11 mouse cellular contexts compared by ENCODE assay signal in the genomic region with DNA sequence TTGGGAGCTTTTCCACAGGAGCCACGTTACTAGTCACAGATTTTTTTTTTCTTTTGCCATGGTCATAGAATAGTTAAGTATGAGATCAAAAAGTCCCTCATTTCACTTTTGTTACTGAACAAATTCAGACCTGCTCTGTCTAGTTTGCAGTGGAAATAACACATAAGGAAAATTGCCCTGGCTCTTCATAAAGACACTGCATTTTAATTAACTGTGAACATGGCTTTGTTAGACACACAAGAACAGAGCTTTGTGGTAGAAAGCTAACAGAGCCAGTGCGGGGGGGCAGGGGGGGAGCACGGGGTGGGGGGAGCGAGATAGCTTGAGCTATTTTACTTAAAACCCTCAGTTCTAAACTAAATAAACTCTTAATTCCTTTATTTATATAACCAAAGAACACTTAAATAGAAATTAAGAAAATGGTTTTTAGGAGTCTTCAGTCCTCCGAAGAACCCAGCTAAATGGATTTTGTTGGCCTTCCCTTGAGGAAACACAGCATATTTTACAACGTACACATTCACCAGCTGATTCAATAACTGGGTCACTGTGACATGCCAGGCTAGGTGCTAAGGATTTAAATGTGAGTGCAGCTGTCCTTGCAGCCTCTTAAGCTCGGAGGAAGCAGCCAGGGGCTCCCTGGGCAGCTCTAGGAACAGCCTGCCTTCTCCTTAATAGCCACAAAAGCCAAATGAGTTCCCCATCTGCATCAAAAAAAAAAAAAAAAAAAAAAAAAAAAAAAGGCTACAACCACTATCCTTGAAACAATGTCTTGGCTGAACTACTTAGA.
DNase-seq lines count a peak whose midpoint lies in the region; ATAC-seq lines count a peak whose summit lies in the region.
"Had no signal": no experiment of that assay in that cellular context is flagged by ENCODE, and none has a peak within 500 bp of the region (broad histone marks: within the 10 kb centered on the region; RNA-seq: fewer than 3 reads in every experiment).

No protein-coding gene starts in this region.

- no peak overlapping the region for H3K4me2 ChIP-seq in embryonic facial prominence, embryonic 11.5 days (ENCODE audit: low read depth, low read length)
- H3K4me2 ChIP-seq in hindbrain, embryonic 14.5 days (replicated peaks), result no peak overlapping the region
- H3K4me2 ChIP-seq in midbrain, embryonic 15.5 days, result no peak overlapping the region
- H3K4me2 ChIP-seq: heart, embryonic 12.5 days had no signal

- no peaks in the 10 kb centered on the region for H3K4me1 ChIP-seq in embryonic facial prominence, embryonic 11.5 days (ENCODE audit: control insufficient read depth, insufficient read depth, low read length)
- peaks cover 17% of the 10 kb centered on the region for H3K4me1 ChIP-seq in hindbrain, embryonic 14.5 days (replicated peaks; ENCODE audit: control insufficient read depth, insufficient read depth, low read length)
- H3K4me1 ChIP-seq in midbrain, embryonic 15.5 days, result peaks cover 21% of the 10 kb centered on the region

- H3K27me3 ChIP-seq in embryonic facial prominence, embryonic 11.5 days (ENCODE audit: control insufficient read depth, insufficient read depth, low read length), result no peaks in the 10 kb centered on the region
- no peaks in the 10 kb centered on the region for H3K27me3 ChIP-seq in hindbrain, embryonic 14.5 days (ENCODE audit: control insufficient read depth, insufficient read depth, low read length)
- no peaks in the 10 kb centered on the region for H3K27me3 ChIP-seq in midbrain, embryonic 15.5 days (replicated peaks)
- H3K27me3 ChIP-seq: heart, embryonic 12.5 days had no signal

- no peak overlapping the region for H3K4me3 ChIP-seq in embryonic facial prominence, embryonic 11.5 days (ENCODE audit: low read depth, low read length)
- H3K4me3 ChIP-seq in hindbrain, embryonic 14.5 days (replicated peaks; ENCODE audit: low read length), result no peak overlapping the region
- no peak overlapping the region for H3K4me3 ChIP-seq in midbrain, embryonic 15.5 days
- H3K4me3 ChIP-seq: heart, embryonic 12.5 days had no signal

- H3K36me3 ChIP-seq in embryonic facial prominence, embryonic 11.5 days (replicated peaks; ENCODE audit: control insufficient read depth, insufficient read depth, low read depth, low read length), result no peaks in the 10 kb centered on the region
- no peaks in the 10 kb centered on the region for H3K36me3 ChIP-seq in hindbrain, embryonic 14.5 days (replicated peaks; ENCODE audit: control insufficient read depth, insufficient read depth)
- H3K36me3 ChIP-seq in midbrain, embryonic 15.5 days (replicated peaks), result no peaks in the 10 kb centered on the region
- H3K36me3 ChIP-seq: heart, embryonic 12.5 days had no signal

- H3K9me3 ChIP-seq in embryonic facial prominence, embryonic 11.5 days (replicated peaks; ENCODE audit: control insufficient read depth, low read length), result no peaks in the 10 kb centered on the region
- H3K9me3 ChIP-seq in hindbrain, embryonic 14.5 days (ENCODE audit: control insufficient read depth, low read length), result no peaks in the 10 kb centered on the region
- no peaks in the 10 kb centered on the region for H3K9me3 ChIP-seq in midbrain, embryonic 15.5 days
- H3K9me3 ChIP-seq: heart, embryonic 12.5 days had no signal

- H3K27ac ChIP-seq in embryonic facial prominence, embryonic 11.5 days (replicated peaks; ENCODE audit: low read depth, low read length), result no peak overlapping the region
- peak overlapping the region; percentile 54 for H3K27ac ChIP-seq in hindbrain, embryonic 14.5 days
- peak overlapping the region; percentile 64; the same call in 1 of the 2 replicates for H3K27ac ChIP-seq in midbrain, embryonic 15.5 days

- no peak for DNase-seq in frontal cortex, postnatal 36 days (ENCODE audit: low spot score in 2 of 2)
- DNase-seq in embryonic facial prominence, embryonic 11.5 days (ENCODE audit: low spot score), result peak; percentile 22
- DNase-seq in hindbrain, embryonic 14.5 days (ENCODE audit: low spot score), result no peak
- DNase-seq in layer of hippocampus, postnatal 36 days, result no peak
- DNase-seq in cerebellum, adult 9-11 months, result no peak
- no peak for DNase-seq in left cerebral cortex, adult 9 months (ENCODE audit: low spot score in 2 of 2)
- DNase-seq: lung, adult 18-20 months; right cerebral cortex, postnatal 25 days had no signal

- ATAC-seq in frontal cortex, adult (ENCODE audit: low TSS enrichment), result peak; percentile 41; the same call in 1 of the 2 replicates
- no peak for ATAC-seq in embryonic facial prominence, embryonic 11.5 days (replicated peaks; ENCODE audit: insufficient number of reproducible peaks, low FRiP score, low TSS enrichment, low read depth)
- no peak for ATAC-seq in hindbrain, embryonic 14.5 days (ENCODE audit: low FRiP score)
- ATAC-seq in midbrain, embryonic 15.5 days (replicated peaks), result no peak

- H3K9ac ChIP-seq in embryonic facial prominence, embryonic 11.5 days (replicated peaks; ENCODE audit: low read length), result no peak overlapping the region
- no peak overlapping the region for H3K9ac ChIP-seq in hindbrain, embryonic 14.5 days
- no peak overlapping the region for H3K9ac ChIP-seq in midbrain, embryonic 15.5 days
- H3K9ac ChIP-seq: heart, embryonic 12.5 days had no signal

- WGBS in embryonic facial prominence, embryonic 11.5 days, result 32% methylated on average over 7 of the region's 7 CpGs
- WGBS in hindbrain, embryonic 14.5 days, result 19% methylated on average over 7 of the region's 7 CpGs
- WGBS in midbrain, embryonic 15.5 days, result 16% methylated on average over 7 of the region's 7 CpGs
